Mouse (Mus musculus) thymus, adult 2 months (tissue): ENCODE measurements around the gene Slco4a1.

Experiments
- CTCF ChIP-seq: fragments of 200-500 bp; IDR thresholded peaks from 2 replicates; pipeline ENCODE4 v1.5.1; 2012; ENCODE audit warnings: mild to moderate bottlenecking, control low read depth, low read length, moderate library complexity, borderline replicate concordance; ENCODE audit not compliant: control insufficient read depth, poor library complexity, insufficient read depth; ENCODE audit errors: extremely low read depth
- POLR2A ChIP-seq: fragments of 200-500 bp; IDR thresholded peaks from 2 replicates; pipeline ENCODE4 v1.6.1; 2012; ENCODE audit warnings: mild to moderate bottlenecking, low read length, control low read depth, moderate library complexity; ENCODE audit not compliant: control insufficient read depth, poor library complexity, insufficient read depth; ENCODE audit errors: extremely low read depth

- TF ChIP-seq CTCF: no peak
- no peak for TF ChIP-seq POLR2A
Observed at GRCm38 (mm10) chr2:180474864-180475263, 18.8 kb downstream of the Slco4a1 start.
